Mouse (Mus musculus) megakaryocyte, embryonic 14.5 days (primary cell): ENCODE measurements around the gene Upp2.

Source experiments
- FLI1 ChIP-seq: IDR thresholded peaks from 2 replicates; pipeline ENCODE4 v1.6.1; 2012; ENCODE audit warnings: low read length, inconsistent platforms, mixed read lengths
- GATA1 ChIP-seq: IDR thresholded peaks from 3 replicates; pipeline ENCODE4 v1.6.1; 2012; ENCODE audit warnings: mixed read lengths, low read length, inconsistent platforms, borderline replicate concordance

DNA sequence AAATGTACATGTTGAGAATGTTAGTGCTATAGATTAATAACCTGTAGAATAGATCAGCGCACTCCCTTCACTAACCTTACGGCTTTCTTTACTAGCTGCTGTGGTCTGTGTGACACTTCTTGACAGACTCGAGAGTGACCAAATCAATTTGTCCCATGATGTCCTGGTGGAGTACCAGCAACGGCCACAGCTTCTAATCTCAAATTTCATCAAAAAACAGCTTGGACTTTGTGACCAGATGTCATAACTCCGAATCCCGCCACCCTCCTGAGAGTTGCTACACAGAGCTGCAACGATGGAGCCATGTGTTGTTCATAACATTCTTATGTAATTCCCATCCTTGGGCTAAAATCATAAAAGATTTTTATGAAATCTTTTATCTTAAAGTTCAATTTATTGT is 222.8 kb downstream of the Upp2 start:
- TF ChIP-seq GATA1 (no peak), FLI1 (no peak)
